Mouse (Mus musculus) megakaryocyte, embryonic 14.5 days (primary cell): ENCODE measurements around the gene Gm17324. TPM values are rescaled to one million over a fixed set of nuclear protein-coding genes. Genes with fewer than 3 reads are reported as not detected.
"Not testable (repeated sequence)": the region's sequence is repeated elsewhere in the genome, so short reads cannot be mapped to it uniquely, and the experiment has no call there.

Source experiments
- H3K27me3 ChIP-seq: replicated peaks from 2 replicates; pipeline ENCODE3; 2012; ENCODE audit warnings: inconsistent platforms
- H3K36me3 ChIP-seq: replicated peaks from 2 replicates; pipeline ENCODE3; 2012; ENCODE audit warnings: low read length, inconsistent platforms, mixed read lengths
- H3K4me1 ChIP-seq: 2 replicates; pipeline ENCODE4 v1.6.1; 2012; ENCODE audit warnings: inconsistent platforms
- H3K4me3 ChIP-seq: replicated peaks from 2 replicates; pipeline ENCODE3; 2012; ENCODE audit warnings: moderate library complexity, mild to moderate bottlenecking, inconsistent platforms
- H3K9me3 ChIP-seq: 2 replicates; pipeline ENCODE4 v1.6.1; 2012; ENCODE audit warnings: inconsistent platforms
- FLI1 ChIP-seq: IDR thresholded peaks from 2 replicates; pipeline ENCODE4 v1.6.1; 2012; ENCODE audit warnings: low read length, inconsistent platforms, mixed read lengths
- GATA1 ChIP-seq: IDR thresholded peaks from 3 replicates; pipeline ENCODE4 v1.6.1; 2012; ENCODE audit warnings: mixed read lengths, low read length, inconsistent platforms, borderline replicate concordance
- polyA plus RNA-seq: library from polyadenylated mRNA; stranded (reverse); fragments of >175 nt; gene quantifications from 2 replicates; pipeline ENCODE4 v1.2.3, GENCODE M21; 2012; ENCODE audit warnings: low replicate concordance; ENCODE audit not compliant: insufficient read depth

Gm17324 gene
- polyA plus RNA-seq, 1 experiment: 0.54 TPM

DNA sequence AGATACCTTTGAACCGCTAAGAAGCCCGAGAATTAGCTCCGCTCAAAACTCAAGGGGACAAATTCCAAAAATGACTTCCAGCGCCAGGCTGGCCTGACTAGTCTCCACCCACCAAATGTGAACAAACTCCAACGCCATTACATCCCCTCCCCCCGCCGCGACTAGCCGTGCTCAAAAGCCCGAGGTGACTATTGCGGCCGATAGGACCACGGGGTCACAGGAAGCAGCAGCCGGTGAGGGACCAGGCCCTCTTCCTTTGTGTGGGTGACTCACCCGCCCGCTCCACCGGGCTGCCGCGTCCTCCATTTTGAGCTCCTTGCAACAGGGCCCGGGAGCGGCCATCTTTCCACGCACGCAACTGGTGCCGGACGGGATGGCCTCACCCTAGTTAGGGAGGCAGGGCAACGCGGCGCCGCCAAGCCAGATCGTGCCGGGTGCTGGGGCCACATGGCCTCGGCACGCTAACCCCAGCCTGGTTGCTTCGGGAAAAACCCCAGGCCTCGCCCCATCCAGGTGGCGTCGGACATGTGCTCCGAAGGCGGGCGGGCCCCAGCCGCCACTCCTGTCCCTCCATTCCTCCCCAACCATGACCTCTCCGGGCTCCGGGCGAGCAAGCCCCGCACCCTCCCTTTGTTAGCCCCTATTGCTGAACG, 32.2 kb upstream of the Gm17324 start:
- TF ChIP-seq GATA1 (no peak), FLI1 (no peak)
- no peaks in the 10 kb centered on the region for H3K27me3 ChIP-seq
- peaks cover 41% of the 10 kb centered on the region for H3K36me3 ChIP-seq
- H3K4me3 ChIP-seq: peak overlapping the region; percentile 99
- H3K9me3 ChIP-seq: no peaks in the 10 kb centered on the region
- H3K4me1 ChIP-seq: peaks cover 22% of the 10 kb centered on the region

DNA sequence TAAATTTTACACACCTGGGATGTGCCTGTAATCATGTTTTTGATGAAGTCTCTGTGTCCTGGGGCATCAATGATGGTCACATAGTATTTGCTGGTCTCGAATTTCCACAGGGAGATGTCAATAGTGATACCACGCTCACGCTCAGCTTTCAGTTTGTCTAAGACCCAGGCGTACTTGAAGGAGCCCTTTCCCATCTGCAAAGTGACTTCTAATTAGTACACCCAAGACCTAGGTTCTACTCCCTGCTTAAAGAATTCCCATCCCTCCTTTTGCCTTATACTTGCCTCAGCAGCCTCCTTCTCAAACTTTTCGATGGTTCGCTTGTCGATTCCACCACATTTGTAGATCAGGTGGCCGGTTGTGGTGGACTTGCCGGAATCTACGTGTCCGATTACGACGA, 31.6 kb upstream of the Gm17324 start:
- peaks cover 22% of the 10 kb centered on the region for H3K4me1 ChIP-seq
- H3K4me3 ChIP-seq: peak overlapping the region; percentile 99
- H3K27me3 ChIP-seq, H3K9me3 ChIP-seq: not testable (repeated sequence)
- H3K36me3 ChIP-seq: peaks cover 44% of the 10 kb centered on the region

DNA sequence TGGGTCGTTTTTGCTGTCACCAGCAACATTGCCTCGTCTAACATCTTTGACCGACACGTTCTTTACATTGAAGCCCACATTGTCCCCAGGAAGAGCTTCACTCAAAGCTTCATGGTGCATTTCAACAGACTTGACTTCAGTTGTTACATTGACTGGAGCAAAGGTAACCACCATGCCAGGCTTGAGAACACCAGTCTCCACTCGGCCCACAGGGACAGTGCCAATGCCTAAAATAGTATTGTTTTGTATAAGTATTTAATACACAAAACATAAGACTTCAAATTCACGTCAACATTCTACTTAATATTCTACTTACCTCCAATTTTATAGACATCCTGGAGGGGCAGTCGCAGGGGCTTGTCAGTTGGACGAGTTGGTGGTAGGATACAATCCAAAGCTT, 30.7 kb upstream of the Gm17324 start:
- H3K36me3 ChIP-seq: peaks cover 53% of the 10 kb centered on the region
- H3K9me3 ChIP-seq, H3K27me3 ChIP-seq, H3K4me3 ChIP-seq: not testable (repeated sequence)
- H3K4me1 ChIP-seq: peaks cover 22% of the 10 kb centered on the region

DNA sequence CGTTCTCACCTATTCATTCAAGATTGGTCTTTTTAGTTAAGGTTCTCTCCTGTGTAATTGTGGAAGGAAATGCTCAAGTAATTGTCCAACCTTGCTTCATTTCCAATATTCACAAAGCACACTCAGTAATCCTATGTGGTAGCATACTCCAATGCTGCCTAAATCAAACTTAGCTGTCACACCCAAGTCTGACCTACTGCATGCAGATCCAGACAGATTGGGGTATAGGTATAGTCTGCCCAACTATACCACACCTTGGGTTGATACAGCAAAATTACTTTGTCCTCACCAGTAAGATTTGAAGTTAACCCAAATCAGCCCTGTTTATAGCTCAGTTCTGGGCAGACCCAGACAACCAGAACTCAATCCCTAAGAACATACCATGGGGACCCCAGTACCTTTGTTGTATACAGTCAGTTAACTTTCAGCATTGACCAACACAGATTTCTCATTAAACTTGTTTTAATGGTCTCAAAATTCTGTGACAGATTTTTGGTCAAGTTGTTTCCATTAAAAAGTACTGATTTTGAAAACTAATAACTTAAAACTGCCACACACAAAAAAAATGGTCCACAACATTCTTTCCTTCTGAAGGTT, 29.5 kb upstream of the Gm17324 start:
- not testable (repeated sequence) for H3K4me3 ChIP-seq, H3K27me3 ChIP-seq, H3K9me3 ChIP-seq
- Histone ChIP-seq H3K4me1 (peaks cover 22% of the 10 kb centered on the region), H3K36me3 (peaks cover 65% of the 10 kb centered on the region)

DNA sequence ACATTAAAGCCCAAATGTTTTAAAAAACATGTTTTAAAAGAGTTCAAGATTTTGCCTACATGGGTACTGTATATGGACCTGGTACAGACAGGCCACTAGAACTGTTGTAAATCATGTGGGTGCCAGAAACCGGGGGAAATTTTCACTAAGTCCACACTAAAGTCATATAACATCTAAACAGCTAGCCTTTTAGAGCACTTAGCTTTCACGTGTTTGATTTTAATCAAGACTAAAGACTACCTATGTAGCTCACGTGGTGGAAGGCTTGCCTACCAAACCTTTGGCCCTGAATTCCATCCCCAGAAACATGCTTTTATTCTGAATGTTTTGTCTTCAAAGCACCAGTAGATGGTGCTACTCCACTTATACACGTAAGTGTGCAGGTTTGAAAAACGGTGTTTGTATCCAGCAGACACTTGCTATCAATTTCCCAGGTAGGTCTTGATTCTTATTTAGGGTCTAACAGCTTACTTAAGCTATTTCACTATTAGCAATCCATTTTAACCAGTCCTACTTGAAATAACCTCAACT, 28.5 kb upstream of the Gm17324 start:
- no peaks in the 10 kb centered on the region for H3K9me3 ChIP-seq
- H3K4me1 ChIP-seq: peaks cover 17% of the 10 kb centered on the region
- no peaks in the 10 kb centered on the region for H3K27me3 ChIP-seq
- H3K4me3 ChIP-seq: no peak overlapping the region
- no peak for TF ChIP-seq GATA1
- no peak for TF ChIP-seq FLI1
- H3K36me3 ChIP-seq: peaks cover 75% of the 10 kb centered on the region

DNA sequence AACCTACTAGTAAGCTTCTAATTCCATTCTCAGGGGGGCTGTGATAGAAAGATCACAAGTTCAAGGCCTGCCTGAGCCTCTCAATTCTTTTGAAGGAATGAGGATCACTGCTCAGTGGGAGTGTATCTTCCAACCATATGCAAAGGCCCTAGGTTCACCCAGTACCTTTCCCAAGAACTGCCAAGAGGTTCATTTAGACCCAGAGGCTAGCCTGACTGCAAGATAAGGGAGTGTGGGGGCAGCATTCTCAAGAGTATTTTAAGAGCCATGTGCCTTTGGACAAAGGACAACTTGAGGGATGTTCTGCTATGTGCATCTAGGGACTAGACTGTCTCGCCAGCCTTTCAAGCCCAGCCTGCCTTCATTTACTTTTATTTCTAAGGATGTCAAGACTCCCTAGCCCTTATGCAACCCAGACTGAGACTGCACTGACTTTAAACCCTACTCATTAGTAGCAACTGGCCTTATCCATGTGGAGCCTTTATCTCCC, 28.0 kb upstream of the Gm17324 start:
- Histone ChIP-seq H3K36me3 (peaks cover 77% of the 10 kb centered on the region), H3K27me3 (no peaks in the 10 kb centered on the region), H3K4me3 (no peak overlapping the region), H3K9me3 (no peaks in the 10 kb centered on the region), H3K4me1 (peaks cover 14% of the 10 kb centered on the region; the same call in 1 of the 2 replicates)
- no peak for TF ChIP-seq GATA1
- TF ChIP-seq FLI1: no peak

DNA sequence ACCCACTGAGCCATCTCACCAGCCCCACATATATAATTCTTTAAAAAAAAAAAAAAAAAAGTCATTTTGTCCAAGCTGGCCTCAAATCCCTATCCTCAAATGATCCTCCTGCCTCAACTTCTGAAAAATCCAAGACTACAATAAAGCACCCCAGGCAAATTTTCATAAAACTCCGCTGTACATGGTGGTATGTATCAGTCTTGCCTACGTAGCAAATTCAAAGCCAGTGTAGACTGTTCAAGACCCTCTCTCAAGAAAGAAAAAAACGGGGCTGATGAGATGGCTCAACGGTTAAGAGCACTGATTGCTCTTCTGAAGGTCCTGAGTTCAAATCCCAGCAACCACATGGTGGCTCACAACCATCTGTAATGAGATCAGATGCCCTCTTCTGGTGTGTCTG, 27.3 kb upstream of the Gm17324 start:
- TF ChIP-seq FLI1: no peak
- TF ChIP-seq GATA1: no peak
- H3K27me3 ChIP-seq: no peaks in the 10 kb centered on the region
- peaks cover 14% of the 10 kb centered on the region; the same call in 1 of the 2 replicates for H3K4me1 ChIP-seq
- H3K36me3 ChIP-seq: peaks cover 82% of the 10 kb centered on the region
- H3K9me3 ChIP-seq: no peaks in the 10 kb centered on the region
- H3K4me3 ChIP-seq: no peak overlapping the region

DNA sequence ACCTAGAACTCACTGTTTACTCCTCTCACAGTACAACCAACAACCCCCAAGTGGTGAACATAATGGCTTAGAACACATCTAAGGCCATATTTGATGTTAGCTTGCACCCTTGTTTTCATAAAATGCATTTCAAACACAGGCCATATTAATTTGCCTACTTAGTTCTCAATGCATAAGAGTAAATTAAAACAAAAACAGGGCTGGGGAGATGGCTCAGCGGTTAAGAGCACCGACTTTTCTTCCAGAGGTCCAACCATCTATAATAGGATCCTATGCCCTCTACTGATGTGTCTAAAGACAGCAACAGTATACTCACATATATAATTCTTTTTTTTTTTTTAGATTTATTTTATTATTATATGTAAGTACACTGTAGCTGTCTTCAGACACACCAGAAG, 26.8 kb upstream of the Gm17324 start:
- Histone ChIP-seq H3K9me3 (no peaks in the 10 kb centered on the region), H3K4me1 (peaks cover 14% of the 10 kb centered on the region; the same call in 1 of the 2 replicates), H3K36me3 (peaks cover 85% of the 10 kb centered on the region), H3K4me3 (no peak overlapping the region), H3K27me3 (no peaks in the 10 kb centered on the region)
- TF ChIP-seq FLI1 (no peak), GATA1 (no peak)

DNA sequence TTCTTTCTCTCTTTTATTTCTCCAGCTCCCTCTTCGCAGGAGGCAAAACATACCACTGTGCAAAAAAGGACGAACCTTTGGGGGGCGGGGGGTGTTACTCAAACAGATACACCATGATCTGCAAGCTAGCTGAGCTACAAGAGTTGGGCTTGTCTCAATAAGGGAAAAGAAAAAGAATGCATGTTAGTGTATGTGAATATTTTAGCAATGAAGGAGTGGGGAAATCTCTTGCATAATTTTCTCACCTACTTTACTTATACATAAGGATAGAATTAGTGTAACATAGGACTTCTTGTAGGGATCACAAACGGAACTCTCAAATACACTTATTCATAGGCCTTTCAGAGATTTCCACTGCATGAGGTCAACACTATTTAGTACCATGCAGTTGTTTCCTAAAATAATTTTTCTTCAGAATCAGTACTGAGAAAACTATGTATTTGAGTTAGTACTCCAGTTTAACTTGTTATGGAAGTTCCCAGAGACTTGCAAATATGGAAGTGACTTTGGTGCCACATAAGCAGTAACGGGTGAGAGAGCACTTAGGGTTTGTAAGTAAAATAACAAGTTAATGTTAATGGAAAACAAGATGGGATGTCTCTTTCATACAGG, 26.3 kb upstream of the Gm17324 start:
- TF ChIP-seq GATA1 (no peak), FLI1 (no peak)
- Histone ChIP-seq H3K27me3 (no peaks in the 10 kb centered on the region), H3K4me3 (no peak overlapping the region), H3K9me3 (no peaks in the 10 kb centered on the region), H3K36me3 (peaks cover 85% of the 10 kb centered on the region), H3K4me1 (peaks cover 14% of the 10 kb centered on the region; the same call in 1 of the 2 replicates)

DNA sequence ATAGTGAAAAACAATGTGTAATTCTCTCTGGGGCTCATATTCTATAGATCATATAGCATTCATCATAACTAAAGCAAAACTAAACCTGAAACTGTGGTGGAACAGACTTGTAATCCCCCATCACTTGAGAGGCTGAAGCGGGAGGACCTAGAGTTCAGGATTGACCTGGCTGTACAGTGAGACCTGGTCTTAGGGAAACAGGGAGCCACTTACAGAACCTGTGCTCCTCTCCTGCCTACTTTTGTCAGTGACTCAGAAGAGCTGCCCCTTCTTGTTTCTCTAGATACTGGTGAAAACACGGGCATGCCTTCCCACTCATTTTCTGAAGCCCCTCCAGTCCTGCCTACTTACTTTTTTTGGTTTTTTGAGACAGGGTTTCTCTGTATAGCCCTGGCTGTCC, 25.7 kb upstream of the Gm17324 start:
- no peaks in the 10 kb centered on the region for H3K9me3 ChIP-seq
- peaks cover 14% of the 10 kb centered on the region; the same call in 1 of the 2 replicates for H3K4me1 ChIP-seq
- no peak overlapping the region for H3K4me3 ChIP-seq
- peaks cover 84% of the 10 kb centered on the region for H3K36me3 ChIP-seq
- no peak for TF ChIP-seq FLI1
- TF ChIP-seq GATA1: no peak
- no peaks in the 10 kb centered on the region for H3K27me3 ChIP-seq

DNA sequence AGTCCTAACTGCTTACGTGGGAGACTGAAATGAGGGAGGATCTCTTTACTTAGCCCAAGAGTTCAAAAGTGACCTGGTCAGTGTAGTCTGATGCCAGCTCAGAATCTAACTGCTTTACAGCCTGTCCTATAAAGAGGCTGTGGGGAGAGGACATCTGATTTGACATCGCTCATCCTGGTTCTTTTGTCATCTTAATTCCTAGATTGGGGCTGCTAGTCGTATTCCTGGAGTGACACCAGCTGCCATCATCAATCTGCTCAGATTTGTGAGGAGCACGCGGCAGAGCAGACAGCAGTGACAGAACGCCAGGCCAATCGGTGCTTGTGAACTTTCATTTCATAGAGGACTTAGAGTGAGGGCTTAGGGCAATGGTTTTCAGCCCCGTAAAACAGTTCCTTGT, 25.0 kb upstream of the Gm17324 start:
- H3K36me3 ChIP-seq: peaks cover 84% of the 10 kb centered on the region
- TF ChIP-seq GATA1 (no peak), FLI1 (no peak)
- H3K4me1 ChIP-seq: peaks cover 8% of the 10 kb centered on the region; the same call in 1 of the 2 replicates
- no peaks in the 10 kb centered on the region for H3K27me3 ChIP-seq
- H3K4me3 ChIP-seq: no peak overlapping the region
- H3K9me3 ChIP-seq: no peaks in the 10 kb centered on the region
